Mouse (Mus musculus) embryonic fibroblast, embryonic 13.5 days (primary cell): Measurements from ENCODE around the gene Ell2. TPM values are rescaled to one million over a fixed set of nuclear protein-coding genes. Genes with fewer than 3 reads are reported as not detected.
A peak's percentile ranks its signal among the peaks of the same experiment; 100 is the strongest.

ENCODE experiments used
- H3K27ac ChIP-seq: 2 replicates; pipeline ENCODE4 v1.5.1; 2012; ENCODE audit warnings: low read length, control low read depth, inconsistent platforms; ENCODE audit not compliant: insufficient read depth
- H3K4me1 ChIP-seq: 2 replicates; pipeline ENCODE4 v1.6.1; 2011; ENCODE audit warnings: low read length; ENCODE audit not compliant: control insufficient read depth, insufficient read depth
- H3K4me3 ChIP-seq: 2 replicates; pipeline ENCODE4 v1.5.1; 2011; ENCODE audit warnings: mild to moderate bottlenecking, control low read depth, low read length; ENCODE audit not compliant: insufficient read depth
- CTCF ChIP-seq: IDR thresholded peaks from 2 replicates; pipeline ENCODE4 v1.5.1; 2011; ENCODE audit warnings: mild to moderate bottlenecking, control low read depth, low read length, moderate library complexity, borderline replicate concordance; ENCODE audit not compliant: insufficient read depth
- POLR2A ChIP-seq: IDR thresholded peaks from 2 replicates; pipeline ENCODE4 v1.6.1; 2011; ENCODE audit warnings: low read depth, mild to moderate bottlenecking, control low read depth, low read length, moderate library complexity
- polyA plus RNA-seq: library from polyadenylated mRNA; stranded (reverse); fragments of >200 nt; gene quantifications from 2 replicates; pipeline ENCODE4 v1.2.4, GENCODE M21; 2011; ENCODE audit warnings: low read depth; ENCODE audit not compliant: missing spikeins, insufficient read length

Ell2 gene
- polyA plus RNA-seq, 1 experiment: 67.4 TPM

DNA sequence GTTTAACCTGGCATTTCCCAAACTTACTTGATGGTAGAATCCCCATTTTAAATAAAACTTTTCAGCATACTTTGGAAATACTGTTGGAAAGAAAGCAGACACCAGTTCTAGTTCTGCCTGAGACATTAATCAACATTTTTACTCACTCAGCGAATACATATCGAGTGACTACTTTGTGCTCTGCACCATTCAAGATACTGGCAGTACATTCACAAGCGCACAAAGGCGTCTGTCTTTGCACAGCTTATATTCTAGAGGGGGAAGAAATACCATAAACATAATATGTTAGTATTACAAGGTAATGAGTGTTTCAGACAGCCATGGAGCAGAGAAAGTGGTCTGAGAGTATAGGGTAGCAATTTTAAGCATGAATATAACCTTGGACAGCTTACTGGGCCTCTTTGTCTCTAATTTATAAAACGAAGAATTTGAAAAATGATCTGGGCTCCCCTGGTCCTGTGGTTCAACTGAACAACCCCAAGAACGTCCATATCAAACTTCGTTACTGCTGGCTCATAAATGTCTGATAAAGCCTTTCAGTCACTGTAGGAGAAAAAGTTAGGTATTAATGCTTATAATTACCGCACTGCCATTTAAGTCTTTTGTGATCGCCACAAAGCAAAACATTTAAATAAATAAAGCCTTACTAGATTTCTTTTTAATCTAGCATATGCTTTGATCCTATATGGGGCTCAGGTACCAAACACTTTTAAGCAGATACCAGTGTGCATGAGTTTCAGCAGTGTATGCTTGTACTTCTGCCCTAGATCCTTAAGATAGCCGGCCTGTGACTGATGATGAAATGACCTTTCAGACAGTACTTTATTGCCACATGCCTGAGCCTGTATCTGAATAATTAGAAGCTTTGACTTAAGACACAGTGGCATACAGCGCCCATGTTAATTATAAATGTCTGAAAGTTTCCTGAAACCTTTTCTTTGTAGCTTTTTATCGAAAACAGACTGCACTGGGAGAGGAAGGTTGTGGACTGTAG is 35.5 kb downstream of the Ell2 start:
- H3K27ac ChIP-seq: no peak overlapping the region
- H3K4me1 ChIP-seq: peaks cover 10% of the 10 kb centered on the region
- no peak for TF ChIP-seq CTCF
- no peak for TF ChIP-seq POLR2A
- H3K4me3 ChIP-seq: no peak overlapping the region

DNA sequence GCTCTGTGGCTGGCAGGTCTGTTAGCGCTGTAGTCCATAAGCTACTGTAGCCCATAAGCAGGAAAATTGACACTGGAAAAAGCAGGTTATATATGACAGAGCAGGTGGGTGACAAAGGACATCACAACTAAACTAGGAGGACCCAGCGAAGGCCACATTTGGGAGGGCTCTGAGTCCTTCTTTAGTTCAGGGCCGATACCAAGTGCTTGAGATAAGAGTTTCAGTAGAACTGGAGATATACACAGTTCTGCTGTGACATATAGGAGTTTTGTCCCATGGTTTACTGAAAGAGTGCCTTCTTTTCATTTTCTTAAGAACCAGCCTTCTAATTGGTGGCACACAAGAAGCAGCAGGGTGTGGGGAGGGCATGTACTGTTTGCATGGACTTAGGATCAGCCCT is 36.4 kb downstream of the Ell2 start:
- no peak overlapping the region for H3K4me3 ChIP-seq
- peaks cover 10% of the 10 kb centered on the region for H3K4me1 ChIP-seq
- no peak for TF ChIP-seq CTCF
- no peak for TF ChIP-seq POLR2A
- no peak overlapping the region for H3K27ac ChIP-seq

DNA sequence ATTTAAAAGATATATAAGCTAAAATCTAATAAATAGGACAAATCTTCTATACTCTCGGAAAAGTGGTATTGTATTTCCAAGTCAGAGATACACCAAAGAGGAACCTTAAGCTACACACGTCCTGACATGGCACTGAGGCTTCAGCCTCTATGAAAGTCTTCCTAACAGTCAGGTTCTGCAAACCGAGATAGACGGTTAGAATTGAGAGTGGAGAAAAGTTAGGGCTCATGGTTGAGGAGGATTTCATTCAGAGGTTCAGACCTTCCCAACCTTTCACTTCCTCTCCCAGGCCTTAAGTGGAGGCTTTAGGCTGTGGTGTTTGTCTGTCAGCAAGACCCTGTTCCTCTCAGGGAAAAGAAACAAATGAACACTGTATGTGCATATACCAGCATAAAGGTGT is 37.5 kb downstream of the Ell2 start:
- H3K4me3 ChIP-seq: no peak overlapping the region
- H3K27ac ChIP-seq: no peak overlapping the region
- H3K4me1 ChIP-seq: peaks cover 6% of the 10 kb centered on the region
- TF ChIP-seq POLR2A (no peak), CTCF (no peak)

DNA sequence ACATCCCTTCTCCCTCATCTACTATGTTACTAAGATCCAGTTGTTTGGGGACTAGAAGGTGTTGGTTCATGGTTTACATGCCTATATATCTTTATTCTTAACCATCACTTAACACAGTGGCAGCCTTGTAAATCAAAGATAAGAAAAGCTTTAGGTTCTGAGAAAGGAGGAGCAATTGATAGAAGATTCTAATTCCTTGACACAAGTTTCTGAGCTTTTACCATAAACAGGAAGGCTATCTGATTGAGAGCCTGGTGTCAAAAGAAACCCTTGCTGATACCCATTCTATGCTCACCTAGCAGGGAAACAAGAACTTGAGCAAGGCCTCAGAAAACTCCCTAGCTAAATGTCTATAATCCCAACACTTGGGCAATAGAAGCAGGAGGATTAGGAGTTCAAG is 38.8 kb downstream of the Ell2 start:
- no peak for TF ChIP-seq CTCF
- no peak for TF ChIP-seq POLR2A
- H3K4me1 ChIP-seq: peaks cover 5% of the 10 kb centered on the region
- H3K4me3 ChIP-seq: no peak overlapping the region
- H3K27ac ChIP-seq: no peak overlapping the region

DNA sequence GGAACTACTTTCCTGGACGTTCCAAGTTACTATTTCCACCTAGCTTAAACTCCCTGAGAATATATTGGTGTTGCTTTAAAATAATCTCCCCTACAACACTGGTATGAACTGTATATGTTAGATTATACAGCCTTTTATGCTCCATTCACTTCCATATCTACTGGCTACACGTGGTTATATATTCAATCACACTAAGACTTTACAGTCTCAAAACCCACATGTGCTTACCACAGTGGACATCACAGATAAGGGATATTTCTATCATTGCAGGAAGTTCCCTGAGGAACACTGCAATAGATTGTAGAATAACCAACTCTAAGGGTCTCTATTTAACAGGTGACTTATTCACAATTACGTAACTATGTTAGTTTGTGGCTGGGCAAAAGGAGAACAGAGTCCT is 40.7 kb downstream of the Ell2 start:
- H3K4me1 ChIP-seq: peaks cover 7% of the 10 kb centered on the region
- TF ChIP-seq POLR2A: no peak
- TF ChIP-seq CTCF: no peak
- no peak overlapping the region for H3K27ac ChIP-seq
- no peak overlapping the region for H3K4me3 ChIP-seq

DNA sequence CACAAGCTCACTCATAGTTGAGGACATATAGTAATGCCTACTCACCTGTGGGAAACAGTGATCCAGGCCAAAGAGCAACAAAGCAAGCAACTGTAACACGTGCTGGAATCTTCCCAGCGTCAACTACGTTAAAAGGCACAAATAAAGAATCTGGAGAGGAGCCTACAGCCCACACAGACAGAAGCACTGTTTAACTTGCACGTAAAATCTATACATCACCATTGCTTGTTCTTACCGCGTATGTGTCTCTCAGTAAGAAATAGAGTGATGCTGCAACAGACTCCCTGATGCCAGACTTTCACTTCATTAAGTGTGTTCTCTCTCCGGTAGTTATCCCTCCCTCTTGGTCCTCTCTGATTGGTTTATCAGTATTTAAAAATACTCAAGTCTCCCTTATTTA is 42.1 kb downstream of the Ell2 start:
- TF ChIP-seq CTCF: no peak
- no peak for TF ChIP-seq POLR2A
- peaks cover 9% of the 10 kb centered on the region for H3K4me1 ChIP-seq
- H3K27ac ChIP-seq: no peak overlapping the region
- H3K4me3 ChIP-seq: no peak overlapping the region

DNA sequence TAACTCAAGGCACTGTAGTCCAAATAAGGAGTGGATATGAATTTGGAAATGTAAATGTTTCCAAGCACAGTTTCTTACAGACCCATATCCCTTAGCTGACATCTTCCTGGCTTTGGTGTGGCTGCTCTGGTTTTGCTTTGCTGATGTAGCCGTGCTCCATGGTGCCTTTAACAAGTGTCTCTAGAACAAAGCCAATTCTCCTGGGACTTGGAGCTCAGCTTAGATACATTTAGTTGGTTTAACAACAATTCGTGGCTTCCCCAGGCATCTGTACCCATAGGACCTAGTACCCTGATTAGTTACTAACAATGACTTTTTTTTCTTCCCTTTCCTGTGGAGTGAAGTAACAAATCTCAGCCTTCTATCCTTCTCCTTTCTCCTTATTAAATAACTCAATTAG is 44.2 kb downstream of the Ell2 start:
- Histone ChIP-seq H3K4me1 (peaks cover 15% of the 10 kb centered on the region), H3K27ac (no peak overlapping the region), H3K4me3 (no peak overlapping the region)
- no peak for TF ChIP-seq POLR2A
- no peak for TF ChIP-seq CTCF

DNA sequence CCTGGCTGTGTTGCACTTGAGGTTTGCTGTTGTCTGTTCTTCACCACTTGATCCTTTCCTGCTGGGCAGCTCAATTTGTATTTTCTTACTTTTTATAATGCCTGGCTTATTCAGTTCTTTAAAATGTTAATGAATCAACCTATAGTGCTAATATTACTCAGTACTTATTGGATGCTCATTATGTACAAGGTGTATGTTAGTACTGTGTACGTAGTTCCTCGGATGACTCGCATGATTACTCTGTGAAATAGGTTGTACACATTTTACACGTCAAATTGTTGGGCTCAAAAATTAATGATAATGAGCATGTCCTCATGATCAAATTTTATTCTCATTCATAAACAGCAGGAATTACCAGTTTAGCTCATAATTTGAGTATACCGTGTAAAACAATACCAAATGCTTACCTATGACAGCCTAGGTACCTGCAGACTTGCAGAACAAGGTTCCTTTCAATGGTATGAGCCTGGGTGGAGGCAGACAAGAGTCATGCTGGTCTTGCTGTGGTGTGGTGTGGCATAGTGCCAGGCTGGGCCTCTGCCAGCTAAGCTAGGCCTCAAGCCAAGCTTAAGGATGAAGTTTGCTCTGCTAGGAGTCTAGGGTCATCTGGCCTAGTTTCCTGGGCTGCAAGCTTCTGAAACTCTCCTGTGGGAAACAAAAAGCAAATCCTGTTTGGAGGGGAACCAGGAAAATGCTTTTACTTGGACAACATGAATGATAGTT is 45.8 kb downstream of the Ell2 start:
- no peak for TF ChIP-seq CTCF
- no peak for TF ChIP-seq POLR2A
- H3K27ac ChIP-seq: peak overlapping the region; percentile 67
- H3K4me3 ChIP-seq: no peak overlapping the region
- H3K4me1 ChIP-seq: peaks cover 15% of the 10 kb centered on the region

DNA sequence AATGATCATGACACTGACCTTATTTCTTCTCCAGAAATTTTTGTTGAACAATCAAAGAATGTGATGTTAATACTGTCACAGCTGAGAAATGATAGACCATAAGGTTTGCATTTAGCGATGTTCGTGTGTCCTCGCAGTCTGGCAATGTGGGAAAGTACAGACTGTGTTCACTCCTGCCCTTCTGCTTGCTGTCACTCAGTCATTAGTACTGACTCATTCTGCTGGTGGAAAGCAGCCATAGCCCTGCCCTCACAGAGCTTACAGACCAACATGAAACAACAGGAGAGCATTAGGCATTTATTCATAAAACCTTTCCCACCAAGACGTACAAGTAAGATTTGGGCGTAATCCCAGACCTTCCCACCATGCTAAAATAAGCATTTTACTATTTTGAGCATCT is 47.8 kb downstream of the Ell2 start:
- Histone ChIP-seq H3K27ac (peak overlapping the region; percentile 86; the same call in 1 of the 2 replicates), H3K4me3 (no peak overlapping the region), H3K4me1 (peaks cover 14% of the 10 kb centered on the region)
- TF ChIP-seq POLR2A (no peak), CTCF (no peak)
